Mouse (Mus musculus): Measurements from ENCODE around the gene Scgb1a1.

GRCm38 (mm10) chr19:9048981-9049687 lies 38.6 kb downstream of the Scgb1a1 start:
- TF ChIP-seq POLR2A (IDR thresholded peaks at IDR 0.05; ENCODE audit: extremely low read depth, insufficient read depth, low read length) (no peak), CTCF (IDR thresholded peaks at IDR 0.05; ENCODE audit: extremely low read depth, insufficient read depth, low read length) (no peak)

Measured in cortical plate, adult 2 months (tissue).